Mouse (Mus musculus) heart, embryonic 12.5 days (tissue): ENCODE results near the gene Ninj2. TPM values are rescaled to one million over a fixed set of nuclear protein-coding genes. Genes with fewer than 3 reads are reported as not detected.
"Not testable (repeated sequence)": the region's sequence is repeated elsewhere in the genome, so short reads cannot be mapped to it uniquely, and the experiment has no call there.

ENCODE experiments used
- ATAC-seq: fragments of 200-750 bp; cut with Nextera tagmentation; 2 replicates; pipeline ENCODE4 v1.8.0; 2017; ENCODE audit warnings: moderate TSS enrichment, moderate library complexity; ENCODE audit not compliant: insufficient number of reproducible peaks, low FRiP score
- H3K27ac ChIP-seq: fragments of 300-500 bp; sonication (generic); 2 replicates; pipeline ENCODE4 v1.5.1; 2016; ENCODE audit warnings: mild to moderate bottlenecking, moderate library complexity; ENCODE audit not compliant: poor library complexity, severe bottlenecking
- H3K27me3 ChIP-seq: fragments of 300-500 bp; sonication (generic); replicated peaks from 2 replicates; pipeline ENCODE4 v1.6.1; 2016; ENCODE audit warnings: mild to moderate bottlenecking, moderate library complexity
- H3K36me3 ChIP-seq: fragments of 300-500 bp; sonication (generic); 2 replicates; pipeline ENCODE4 v1.6.1; 2016; ENCODE audit warnings: mild to moderate bottlenecking, moderate library complexity
- H3K4me1 ChIP-seq: fragments of 300-500 bp; sonication (generic); replicated peaks from 2 replicates; pipeline ENCODE4 v1.6.1; 2016; ENCODE audit warnings: mild to moderate bottlenecking
- H3K4me2 ChIP-seq: fragments of 300-500 bp; sonication (generic); 2 replicates; pipeline ENCODE4 v1.6.1; 2016; ENCODE audit warnings: mild to moderate bottlenecking, moderate library complexity
- H3K4me3 ChIP-seq: fragments of 300-500 bp; sonication (generic); 2 replicates; pipeline ENCODE4 v1.5.1; 2016; ENCODE audit warnings: mild to moderate bottlenecking
- H3K9ac ChIP-seq: fragments of 300-500 bp; sonication (generic); 2 replicates; pipeline ENCODE4 v1.6.1; 2016; ENCODE audit warnings: mild to moderate bottlenecking, moderate library complexity
- H3K9me3 ChIP-seq: fragments of 300-500 bp; sonication (generic); replicated peaks from 2 replicates; pipeline ENCODE4 v1.6.1; 2016; ENCODE audit warnings: mild to moderate bottlenecking, moderate library complexity
- WGBS: fragments of 180-500 bp; shearing (Covaris S2); methylation state at CpG from one replicate; pipeline ENCODE4 v1.1.7; 2016; 5-methylcytosine and 5-hydroxymethylcytosine counted together
- polyA plus RNA-seq: library from polyadenylated mRNA; unstranded; fragments of >200 nt; fragmentation: Nextera tagmentation; extraction: Ambion mirVana; gene quantifications from 2 replicates; pipeline ENCODE4 v1.2.1, GENCODE M21; 2016

The Ninj2 gene
- polyA plus RNA-seq, 1 experiment from 2014 or later, result not detected

DNA sequence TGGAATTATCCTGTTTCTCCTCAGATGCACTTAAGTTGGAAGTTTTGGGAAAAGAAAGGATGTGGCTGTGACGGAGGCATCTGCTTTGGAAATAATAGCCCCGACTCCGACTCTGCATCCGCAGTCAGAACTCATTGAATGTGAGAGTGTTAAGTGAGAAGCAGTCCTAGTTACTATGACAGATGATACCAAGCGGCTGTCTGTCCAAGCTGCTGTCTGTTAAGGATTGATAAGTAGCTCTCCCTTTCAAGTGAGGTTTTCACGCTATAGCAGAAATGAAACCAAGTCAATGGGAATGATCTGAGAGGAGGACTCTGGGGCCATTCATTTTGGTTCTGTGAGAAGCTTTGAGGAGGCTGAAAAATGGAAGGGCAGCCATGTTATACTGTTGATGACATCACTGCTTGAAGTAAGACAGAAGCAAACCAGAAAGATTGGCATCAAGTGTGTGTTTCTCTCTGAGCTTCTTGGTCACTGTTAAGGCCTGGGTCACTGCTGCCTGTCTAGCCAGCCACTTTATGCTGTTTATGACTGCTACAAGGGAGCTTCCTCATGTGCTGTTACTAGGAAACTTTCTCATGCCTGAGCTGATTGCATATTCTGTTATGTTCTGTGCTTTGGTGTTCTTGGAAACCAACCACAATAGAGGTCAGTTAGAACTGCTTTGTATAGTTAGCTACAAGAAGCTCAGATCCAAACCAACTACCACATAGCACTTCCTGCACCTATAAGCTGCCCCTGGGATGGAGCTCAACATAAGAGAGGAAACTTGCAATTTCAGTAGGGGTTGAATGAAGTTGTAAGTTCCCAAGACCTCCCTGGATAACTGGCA is 16.3 kb upstream of the Ninj2 start:
- H3K27ac ChIP-seq, result no peak overlapping the region
- ATAC-seq, result no peak
- 71% methylated on average over 6 of the region's 6 CpGs for WGBS

DNA sequence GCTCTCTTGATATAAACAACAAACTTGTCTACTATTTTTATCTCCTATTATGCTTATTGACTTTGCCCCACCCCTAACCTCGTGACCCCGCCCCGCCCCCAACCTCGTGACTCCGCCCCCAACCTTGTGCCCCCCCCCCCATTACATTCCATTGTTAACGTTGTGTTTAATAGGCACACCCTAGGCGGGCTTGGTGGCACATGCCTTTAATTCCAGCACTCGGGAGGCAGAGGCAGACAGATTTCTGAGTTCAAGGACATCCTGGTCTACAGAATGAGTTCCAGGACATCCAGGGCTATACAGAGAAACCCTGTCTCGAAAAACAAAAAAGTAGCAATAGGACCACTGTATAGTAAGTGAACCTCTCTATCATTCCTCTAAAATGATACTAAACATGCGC is 13.6 kb upstream of the Ninj2 start:
- H3K9me3 ChIP-seq, result no peaks in the 10 kb centered on the region
- H3K4me2 ChIP-seq, result no peak overlapping the region
- no peaks in the 10 kb centered on the region for H3K27me3 ChIP-seq
- ATAC-seq, result no peak
- H3K27ac ChIP-seq, result no peak overlapping the region
- H3K4me1 ChIP-seq, result no peaks in the 10 kb centered on the region
- 74% methylated on average over 10 of the region's 10 CpGs for WGBS
- no peaks in the 10 kb centered on the region for H3K36me3 ChIP-seq
- no peak overlapping the region for H3K4me3 ChIP-seq
- no peak overlapping the region for H3K9ac ChIP-seq

More for the DNA sequence above, 16.3 kb upstream of the Ninj2 start:
- Histone ChIP-seq H3K4me1 (0 out of 2 replicates have a peak, but pooled peaks cover 6% of the 10 kb centered on the region), H3K36me3 (no peaks in the 10 kb centered on the region), H3K4me3 (no peak overlapping the region), H3K4me2 (no peak overlapping the region), H3K9me3 (no peaks in the 10 kb centered on the region), H3K27me3 (no peaks in the 10 kb centered on the region), H3K9ac (no peak overlapping the region)

DNA sequence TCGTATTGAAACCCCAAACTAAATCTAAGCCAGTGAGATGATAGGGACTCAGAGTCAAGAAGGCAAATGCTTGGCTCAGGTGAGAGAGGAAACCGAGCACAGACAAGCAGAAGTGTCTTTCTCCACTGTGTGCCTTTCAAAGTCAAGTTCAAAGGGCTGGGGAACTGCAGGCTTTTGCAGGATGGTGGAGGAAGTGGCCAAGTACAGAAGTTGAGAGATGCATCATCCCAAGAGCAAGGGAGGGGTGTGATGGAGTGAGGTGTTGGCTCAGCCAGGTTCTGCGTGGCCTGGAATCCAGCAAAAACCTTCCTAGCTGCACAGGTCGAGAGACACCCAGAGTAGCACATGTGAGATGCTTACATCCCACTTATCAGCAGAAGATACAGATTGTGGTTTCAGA is 11.6 kb upstream of the Ninj2 start:
- no peaks in the 10 kb centered on the region for H3K4me1 ChIP-seq
- no peaks in the 10 kb centered on the region for H3K27me3 ChIP-seq
- no peak overlapping the region for H3K4me2 ChIP-seq
- 74% methylated on average over 4 of the region's 4 CpGs for WGBS
- no peaks in the 10 kb centered on the region for H3K9me3 ChIP-seq
- H3K27ac ChIP-seq, result no peak overlapping the region
- H3K36me3 ChIP-seq, result no peaks in the 10 kb centered on the region
- no peak overlapping the region for H3K9ac ChIP-seq
- no peak overlapping the region for H3K4me3 ChIP-seq
- no peak for ATAC-seq

DNA sequence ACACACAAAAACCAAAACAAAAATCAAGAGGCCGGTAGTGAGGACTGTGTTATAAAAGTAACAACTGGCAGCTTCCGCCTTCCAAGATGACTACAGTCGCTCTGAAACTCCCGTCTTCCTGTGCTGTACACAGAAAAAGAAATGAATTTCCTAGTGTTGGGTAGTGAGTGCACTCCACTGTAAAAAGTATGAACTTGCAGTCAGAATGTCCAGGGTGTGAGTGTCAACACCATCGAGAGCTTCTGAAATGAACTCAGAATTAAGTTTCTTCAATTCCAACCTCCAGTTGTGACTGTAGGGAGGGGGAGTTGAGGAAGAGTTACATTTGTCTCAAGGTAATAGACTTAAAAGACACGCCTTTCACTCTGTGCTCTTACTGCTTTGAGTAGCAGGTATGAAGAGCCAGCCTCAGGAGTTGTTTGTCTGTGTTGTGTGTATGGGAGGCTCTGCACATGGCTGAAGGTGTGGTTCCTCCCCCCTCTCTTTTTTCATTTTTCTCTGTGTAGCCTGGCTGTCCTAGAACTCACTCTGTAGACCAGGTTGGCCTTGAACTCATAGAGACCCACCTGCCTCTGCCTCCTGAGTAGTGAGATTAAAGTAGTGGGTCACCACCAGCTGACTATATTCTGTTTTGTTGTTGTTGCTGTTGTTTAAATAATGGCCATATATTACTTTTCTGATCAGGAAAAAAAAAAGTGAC is 10.7 kb upstream of the Ninj2 start:
- Histone ChIP-seq H3K27ac (no peak overlapping the region), H3K4me1 (no peaks in the 10 kb centered on the region), H3K36me3 (no peaks in the 10 kb centered on the region), H3K27me3 (no peaks in the 10 kb centered on the region), H3K9me3 (no peaks in the 10 kb centered on the region), H3K9ac (no peak overlapping the region), H3K4me2 (no peak overlapping the region), H3K4me3 (no peak overlapping the region)
- no peak for ATAC-seq
- 82% methylated on average over 6 of the region's 6 CpGs for WGBS

DNA sequence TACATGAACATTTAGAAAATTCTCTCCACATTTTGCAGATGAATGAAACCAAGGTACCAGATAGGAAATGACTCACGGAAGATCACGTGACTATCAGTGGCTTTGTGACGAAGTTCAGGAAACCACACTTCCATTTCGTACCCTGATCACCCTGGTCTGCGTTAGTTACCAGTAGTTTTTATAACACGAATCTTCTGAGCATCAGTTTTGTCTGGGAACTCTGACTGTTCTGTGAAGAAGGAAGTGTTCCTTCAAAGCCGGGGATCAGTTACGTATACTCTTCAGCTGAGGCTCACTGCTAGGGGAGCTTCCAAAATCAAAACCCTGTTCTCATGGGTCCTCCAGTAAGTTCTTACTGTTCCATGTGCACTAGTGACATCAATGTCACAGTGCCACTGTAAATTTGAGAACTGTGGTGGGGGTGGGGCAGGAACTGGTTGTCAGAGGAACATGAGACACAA is 10.2 kb upstream of the Ninj2 start:
- no peaks in the 10 kb centered on the region for H3K9me3 ChIP-seq
- H3K27me3 ChIP-seq, result no peaks in the 10 kb centered on the region
- H3K27ac ChIP-seq, result no peak overlapping the region
- no peaks in the 10 kb centered on the region for H3K36me3 ChIP-seq
- H3K4me3 ChIP-seq, result no peak overlapping the region
- H3K4me2 ChIP-seq, result no peak overlapping the region
- H3K9ac ChIP-seq, result no peak overlapping the region
- no peaks in the 10 kb centered on the region for H3K4me1 ChIP-seq
- WGBS, result 72% methylated on average over 8 of the region's 8 CpGs
- no peak for ATAC-seq

DNA sequence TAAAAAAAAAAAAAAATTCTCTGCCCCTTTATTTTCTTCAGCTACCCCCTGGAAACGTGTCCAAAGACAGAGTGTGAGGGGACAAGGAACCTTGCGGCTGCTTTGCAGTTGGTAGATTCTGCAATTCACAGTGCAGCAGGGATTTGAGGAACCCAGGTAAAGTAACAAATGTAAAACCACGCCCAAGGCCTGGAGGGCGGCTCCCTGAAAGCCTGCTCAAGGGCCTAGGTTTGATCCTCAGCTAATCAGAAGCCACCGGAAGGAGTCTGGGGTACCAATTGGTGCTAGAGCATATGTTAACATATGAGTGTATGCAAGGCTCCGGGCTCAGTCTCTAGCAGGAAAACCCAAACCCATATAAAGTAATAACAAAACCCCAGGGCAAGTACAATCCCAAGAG is 9.7 kb upstream of the Ninj2 start:
- 63% methylated on average over 6 of the region's 6 CpGs for WGBS
- Histone ChIP-seq H3K4me1 (no peaks in the 10 kb centered on the region), H3K4me3 (no peak overlapping the region), H3K27me3 (no peaks in the 10 kb centered on the region), H3K4me2 (no peak overlapping the region), H3K36me3 (no peaks in the 10 kb centered on the region), H3K9me3 (no peaks in the 10 kb centered on the region), H3K9ac (no peak overlapping the region), H3K27ac (no peak overlapping the region)
- no peak for ATAC-seq

DNA sequence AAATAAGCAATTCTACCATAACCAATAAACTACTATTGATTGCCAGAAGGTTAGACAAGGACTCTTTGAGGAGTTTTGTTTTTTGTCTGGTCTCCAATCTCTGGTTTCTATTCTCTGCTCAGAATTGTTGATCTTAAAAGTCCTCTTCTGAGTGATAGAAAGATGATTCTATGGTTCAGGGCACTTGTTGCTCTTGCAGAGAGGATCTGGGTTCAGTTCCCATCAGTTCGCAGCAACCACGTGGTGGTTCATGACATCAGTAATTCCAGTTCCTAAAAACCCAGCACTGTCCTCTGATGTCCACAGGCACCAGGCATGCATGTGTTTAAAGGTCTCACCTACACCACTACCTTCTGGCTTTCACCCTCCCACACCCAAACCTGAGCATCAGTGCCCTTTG is 8.2 kb upstream of the Ninj2 start:
- H3K27ac ChIP-seq, result no peak overlapping the region
- 89% methylated on average over 2 of the region's 2 CpGs for WGBS
- H3K4me1 ChIP-seq, result no peaks in the 10 kb centered on the region
- no peaks in the 10 kb centered on the region for H3K9me3 ChIP-seq
- no peak overlapping the region for H3K4me3 ChIP-seq
- no peak for ATAC-seq
- H3K4me2 ChIP-seq, result no peak overlapping the region
- no peaks in the 10 kb centered on the region for H3K36me3 ChIP-seq
- H3K9ac ChIP-seq, result no peak overlapping the region
- no peaks in the 10 kb centered on the region for H3K27me3 ChIP-seq

DNA sequence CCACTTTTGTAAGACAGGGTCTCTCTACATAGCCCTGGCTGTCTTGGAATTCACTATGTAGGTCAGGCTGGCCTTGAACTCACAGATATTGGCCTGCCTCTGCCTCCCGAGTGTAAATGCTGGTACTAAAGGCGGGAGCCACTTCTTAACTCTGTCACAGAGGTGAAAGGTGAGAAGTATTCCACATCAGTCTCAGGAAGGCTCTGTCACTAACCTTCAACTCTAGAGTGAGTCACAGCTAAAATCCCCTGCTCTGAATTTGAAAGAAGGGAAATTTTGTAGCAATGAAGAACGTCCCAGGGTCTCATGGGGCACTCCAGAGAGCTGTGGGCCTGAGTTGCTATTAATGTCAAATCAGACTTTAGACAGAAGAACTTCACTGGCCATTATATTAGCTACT is 7.3 kb upstream of the Ninj2 start:
- no peak overlapping the region for H3K9ac ChIP-seq
- H3K36me3 ChIP-seq, result no peaks in the 10 kb centered on the region
- 78% methylated on average over 3 of the region's 3 CpGs for WGBS
- H3K4me1 ChIP-seq, result 0 out of 2 replicates have a peak, but pooled peaks cover 3% of the 10 kb centered on the region
- H3K27ac ChIP-seq, result no peak overlapping the region
- H3K9me3 ChIP-seq, result no peaks in the 10 kb centered on the region
- no peak overlapping the region for H3K4me2 ChIP-seq
- no peaks in the 10 kb centered on the region for H3K27me3 ChIP-seq
- H3K4me3 ChIP-seq, result no peak overlapping the region
- ATAC-seq, result no peak

DNA sequence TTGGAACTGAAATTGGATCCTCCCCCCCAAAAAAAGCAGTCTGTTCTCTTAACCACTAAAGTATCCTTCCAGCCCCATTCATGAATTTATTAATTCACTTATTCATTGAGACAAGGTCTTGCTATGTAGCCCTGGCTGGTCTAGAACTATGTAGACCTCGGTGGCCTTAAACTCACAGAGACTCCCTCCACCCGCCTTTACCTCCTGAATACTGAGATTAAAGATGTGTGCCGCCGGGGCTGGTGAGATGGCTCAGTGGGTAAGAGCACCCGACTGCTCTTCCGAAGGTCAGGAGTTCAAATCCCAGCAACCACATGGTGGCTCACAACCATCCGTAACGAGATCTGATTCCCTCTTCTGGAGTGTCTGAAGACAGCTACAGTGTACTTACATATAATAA is 6.1 kb upstream of the Ninj2 start:
- not testable (repeated sequence) for H3K9me3 ChIP-seq, H3K36me3 ChIP-seq, H3K27me3 ChIP-seq, H3K9ac ChIP-seq, H3K4me1 ChIP-seq, H3K4me3 ChIP-seq, H3K4me2 ChIP-seq, ATAC-seq, H3K27ac ChIP-seq
- 86% methylated on average over 8 of the region's 8 CpGs for WGBS

DNA sequence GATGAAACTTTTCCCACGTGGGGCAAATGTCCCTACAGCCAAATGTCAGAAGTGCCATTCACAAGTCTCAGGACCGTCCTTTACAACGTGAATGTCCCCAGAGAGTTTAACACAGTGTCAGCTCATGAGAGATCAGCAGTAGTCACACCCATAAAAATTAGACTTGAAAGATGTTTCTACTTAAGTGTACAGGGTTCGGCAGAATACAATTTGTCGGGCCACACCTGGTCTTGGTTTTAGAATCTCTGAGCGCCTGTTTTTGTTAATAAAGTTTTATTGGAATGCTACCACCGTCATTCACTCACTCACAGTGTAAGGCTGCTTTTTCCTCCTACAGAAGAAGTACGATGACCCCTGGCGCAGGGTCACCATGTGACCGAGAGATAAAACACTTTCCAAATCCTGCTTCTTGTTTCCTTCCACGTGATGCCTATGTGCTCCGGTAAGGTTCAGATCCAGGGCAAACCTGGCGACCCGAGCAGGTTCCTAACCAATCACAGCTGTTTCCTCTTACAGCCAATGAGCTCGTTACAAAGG is 2.4 kb upstream of the Ninj2 start:
- 0 out of 2 replicates have a peak, but pooled peaks cover 7% of the 10 kb centered on the region for H3K4me1 ChIP-seq
- no peak overlapping the region for H3K4me2 ChIP-seq
- H3K9me3 ChIP-seq, result no peaks in the 10 kb centered on the region
- H3K27ac ChIP-seq, result no peak overlapping the region
- H3K4me3 ChIP-seq, result no peak overlapping the region
- H3K27me3 ChIP-seq, result no peaks in the 10 kb centered on the region
- WGBS, result 57% methylated on average over 15 of the region's 15 CpGs
- no peak overlapping the region for H3K9ac ChIP-seq
- ATAC-seq, result no peak
- no peaks in the 10 kb centered on the region for H3K36me3 ChIP-seq

DNA sequence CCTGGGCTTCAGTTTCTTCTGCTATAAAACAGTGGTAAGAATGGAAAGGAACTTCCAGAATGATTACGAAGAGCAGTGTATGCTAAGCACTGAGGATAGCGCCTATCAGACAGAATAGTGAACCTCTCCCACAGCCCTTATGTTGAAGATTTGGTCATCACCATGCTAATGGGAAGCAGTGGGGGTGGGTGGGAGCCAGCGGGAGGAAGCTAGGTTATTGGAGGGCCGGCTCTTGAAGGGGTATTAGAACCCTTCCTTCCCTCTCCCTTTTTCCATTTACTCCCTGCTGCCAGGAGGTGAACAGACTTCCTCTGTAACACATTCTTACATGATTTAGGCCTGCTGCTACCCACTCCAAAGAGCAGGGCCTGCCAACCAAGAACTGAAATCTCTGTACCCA is 1.2 kb upstream of the Ninj2 start:
- Histone ChIP-seq H3K4me1 (0 out of 2 replicates have a peak, but pooled peaks cover 7% of the 10 kb centered on the region), H3K36me3 (no peaks in the 10 kb centered on the region), H3K9me3 (no peaks in the 10 kb centered on the region), H3K27me3 (no peaks in the 10 kb centered on the region), H3K9ac (no peak overlapping the region), H3K4me2 (no peak overlapping the region), H3K4me3 (no peak overlapping the region), H3K27ac (no peak overlapping the region)
- WGBS, result 64% methylated on average over 4 of the region's 4 CpGs
- no peak; the same call in 1 of the 2 replicates for ATAC-seq
